Mouse (Mus musculus) regulatory T cell (primary cell): ENCODE measurements around the gene Ube2g2.

Source experiments
- in situ Hi-C: fragments of 300-600 bp; cut with MboI, MseI; formaldehyde crosslinking; loops from one replicate; pipeline ENCODE4 v1.15.1; 2025; ENCODE audit warnings: high pct_unique_total_duplicates

Gene Ube2g2

DNA sequence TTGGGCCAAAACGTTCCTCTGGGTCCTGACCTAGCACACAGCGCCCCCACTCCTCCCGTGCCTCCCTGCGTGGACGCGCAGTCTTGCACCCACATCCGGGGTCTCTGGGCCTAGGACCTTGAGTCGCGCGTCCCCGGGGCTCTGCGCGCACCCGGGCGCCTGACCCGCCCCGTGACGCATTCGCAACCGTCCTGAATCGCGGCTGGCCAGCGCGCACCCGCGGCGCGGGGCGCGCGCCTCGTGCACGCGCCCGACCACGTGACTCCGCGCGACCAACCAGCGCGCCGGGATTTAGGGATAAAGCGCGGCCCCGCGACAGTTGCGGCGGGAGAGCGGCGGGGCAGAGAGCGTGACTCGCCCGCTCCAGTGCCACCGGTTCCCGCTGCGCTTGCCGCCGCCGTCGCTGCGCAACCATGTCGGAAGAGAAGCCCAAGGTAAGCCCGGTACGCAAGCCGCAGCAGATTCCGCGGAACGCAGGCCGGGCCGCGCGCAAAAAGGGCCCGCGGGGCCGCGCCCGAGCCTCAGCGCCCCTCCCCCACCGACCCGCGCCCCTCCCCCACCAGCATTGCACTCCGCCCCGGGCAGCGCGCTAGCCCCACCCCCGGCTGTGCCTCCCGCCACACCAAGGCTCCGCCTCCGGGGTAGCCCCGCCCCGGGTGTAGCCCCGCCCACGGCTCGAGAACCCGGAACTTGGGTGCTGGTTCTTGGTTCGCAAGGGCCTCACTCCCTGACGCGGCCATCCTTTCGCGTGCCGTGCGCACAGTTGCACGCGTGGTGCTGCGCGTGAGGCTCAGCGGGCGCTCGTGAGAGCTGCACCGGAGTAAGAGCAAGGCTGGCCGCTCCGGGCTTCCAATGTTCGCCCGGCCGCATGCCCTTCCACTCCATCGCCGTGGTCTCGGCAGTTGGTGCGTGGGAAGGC is 15.9 kb upstream of the Ube2g2 start, which contains the start of the genes Sumo3 and Gm49325:
Gene Sumo3 (plus strand): TSS at position 190 of the 919 bp plus-strand sequence.
Gene Gm49325 (plus strand): TSS at position 290 of the 919 bp plus-strand sequence.
- in situ Hi-C loops, result no loop called here

DNA sequence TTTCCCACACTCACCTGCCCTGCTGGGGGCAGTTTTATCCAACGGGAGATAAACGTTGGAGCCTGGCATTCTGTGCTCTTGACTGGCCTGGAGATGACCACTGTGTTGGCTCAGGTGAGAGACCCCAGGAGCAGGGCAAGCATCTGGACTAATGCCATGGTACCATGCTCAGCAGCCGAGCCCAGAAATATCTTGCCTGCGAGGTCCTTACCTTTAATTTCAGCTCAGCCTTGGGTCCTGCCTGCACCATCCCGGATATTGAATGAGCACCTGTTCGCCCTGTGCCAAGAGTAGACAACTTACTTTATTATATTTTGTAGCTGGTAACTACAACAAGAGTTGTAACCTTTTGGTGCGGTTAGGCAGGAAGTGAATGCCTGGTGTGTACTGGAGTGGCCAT is 15.2 kb upstream of the Ube2g2 start:
- in situ Hi-C loops, result no loop called here

DNA sequence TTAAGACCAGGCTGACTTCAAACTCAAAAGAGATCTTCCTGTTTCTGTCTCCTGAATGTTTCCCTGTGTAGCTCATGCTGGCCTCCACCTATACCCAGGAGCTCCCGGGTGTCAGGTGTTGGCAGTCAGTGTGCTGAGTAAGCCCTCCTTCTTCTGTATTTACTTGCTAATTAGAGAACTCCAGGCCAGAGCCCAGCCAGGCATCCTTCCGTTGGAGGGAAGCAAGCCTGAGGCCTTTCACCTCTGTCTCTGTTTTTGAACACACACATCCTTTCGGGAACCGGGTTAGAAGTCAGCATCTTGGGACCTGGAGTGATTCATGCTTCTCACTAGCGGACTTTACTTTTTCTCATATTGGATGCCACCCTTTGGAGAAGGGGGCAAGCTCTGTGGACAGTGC is 14.6 kb upstream of the Ube2g2 start:
- in situ Hi-C loops, result no loop called here

DNA sequence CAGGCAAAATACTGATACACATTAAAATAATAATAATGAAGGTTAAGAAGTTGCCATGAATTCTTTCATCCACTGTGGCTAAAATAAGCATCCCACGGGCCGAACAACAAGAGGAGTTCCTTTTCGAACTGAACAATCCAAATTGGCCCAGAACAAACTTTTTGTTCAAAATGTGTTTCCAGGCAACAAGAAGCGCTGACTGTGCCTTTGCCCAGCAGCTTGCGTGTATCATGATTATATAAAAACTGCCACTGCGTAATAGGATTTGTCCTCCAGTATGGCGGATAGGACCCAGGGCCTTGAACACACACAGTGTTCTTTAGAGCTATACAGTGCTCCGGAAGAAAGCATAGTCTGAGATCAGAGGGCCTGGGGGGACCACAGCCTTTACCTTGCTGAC is 13.5 kb upstream of the Ube2g2 start:
- in situ Hi-C loops, result no loop called here

DNA sequence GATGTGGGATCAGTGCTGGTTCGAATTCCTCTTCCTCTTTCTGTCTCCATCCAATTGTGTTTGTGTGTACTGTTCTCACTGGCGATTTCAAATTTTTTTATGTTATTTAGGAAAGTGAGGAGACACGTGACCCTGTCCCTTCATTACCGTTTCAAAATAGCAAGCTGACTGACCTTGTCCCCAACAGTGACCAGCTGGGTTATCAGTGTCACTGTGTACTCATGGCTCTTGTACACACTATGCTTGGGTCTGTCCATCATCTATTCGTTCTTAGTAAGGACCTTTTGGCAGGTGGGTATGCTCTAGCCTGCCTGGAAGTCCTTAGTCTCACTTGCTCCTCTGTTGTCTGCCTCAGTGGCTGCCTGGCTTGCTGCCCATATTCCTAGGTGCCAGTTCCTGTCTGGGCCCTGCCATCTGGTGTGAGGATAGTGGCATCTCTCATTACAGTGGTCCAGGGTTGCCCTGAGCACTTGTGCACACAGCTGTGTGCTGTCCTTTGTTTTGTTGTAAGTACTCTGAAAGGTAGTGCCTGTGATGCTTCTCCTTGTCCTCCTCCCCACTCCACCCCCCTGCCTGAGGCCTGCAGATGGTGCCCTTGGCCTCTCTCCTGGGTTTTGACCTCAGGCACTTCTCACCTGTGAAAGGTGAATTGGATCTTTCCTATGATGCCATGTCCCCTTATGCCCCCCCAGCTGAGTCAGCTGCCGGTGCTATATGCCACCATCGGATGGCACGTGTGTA is 11.7 kb upstream of the Ube2g2 start:
- in situ Hi-C loops, result no loop called here

DNA sequence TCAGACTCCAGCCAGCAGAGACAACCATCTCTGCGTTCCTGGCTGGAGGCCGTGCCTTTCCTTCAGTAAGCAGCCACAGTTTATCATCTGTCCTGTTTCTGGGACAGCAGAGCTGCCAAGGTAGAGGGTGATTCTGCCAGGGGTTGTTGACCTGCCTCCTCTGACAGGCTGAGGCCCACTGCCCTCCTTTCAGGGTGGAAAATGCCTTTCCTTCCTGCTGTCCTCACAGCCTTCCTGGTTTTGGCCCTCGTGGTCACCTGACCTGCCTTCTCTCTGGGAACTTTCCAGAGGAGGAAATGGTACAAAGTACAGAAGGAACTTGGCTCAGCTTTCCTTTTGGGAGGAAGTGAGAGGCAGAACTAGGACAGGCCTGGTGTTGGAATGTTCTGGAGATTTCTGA is 8.7 kb upstream of the Ube2g2 start:
- in situ Hi-C loops, result no loop called here

DNA sequence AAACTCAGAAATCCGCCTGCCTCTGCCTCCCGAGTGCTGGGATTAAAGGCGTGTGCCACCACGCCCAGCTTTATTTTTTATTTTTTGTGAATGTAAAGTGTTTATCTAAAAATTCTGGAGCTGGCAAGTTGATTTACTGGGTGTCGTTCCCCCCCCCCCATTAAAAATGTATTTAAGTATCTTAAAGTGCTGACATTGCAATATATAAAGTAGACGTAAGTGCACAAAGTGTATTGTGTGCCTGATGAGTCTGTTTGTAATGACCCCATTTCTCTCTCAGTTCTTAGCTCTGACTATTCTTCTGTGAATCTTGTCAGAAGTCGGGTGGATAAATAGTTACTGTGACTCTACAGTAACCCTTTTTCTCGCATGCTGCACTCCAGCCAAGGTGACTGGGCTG is 6.4 kb upstream of the Ube2g2 start:
- in situ Hi-C loops, result no loop called here

DNA sequence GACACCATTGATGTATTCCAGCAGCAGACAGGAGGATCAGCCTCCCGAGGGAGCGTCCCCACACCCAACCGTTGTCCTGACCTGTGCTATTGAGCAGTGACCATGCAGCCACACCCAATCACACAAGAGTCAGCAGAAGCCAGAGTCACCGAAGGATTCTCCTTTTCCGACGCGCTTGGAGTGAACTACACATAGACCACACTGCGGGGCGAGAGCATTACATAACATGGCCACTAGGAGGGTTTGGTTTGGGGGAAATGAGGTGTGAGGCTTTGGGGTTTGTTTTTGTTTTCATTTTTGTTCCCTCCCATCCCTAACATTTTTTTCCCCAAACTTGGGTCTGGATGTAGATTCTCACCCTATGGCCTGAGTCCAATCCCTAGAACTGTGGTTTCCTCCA is 5.9 kb upstream of the Ube2g2 start:
- in situ Hi-C loops, result no loop called here

DNA sequence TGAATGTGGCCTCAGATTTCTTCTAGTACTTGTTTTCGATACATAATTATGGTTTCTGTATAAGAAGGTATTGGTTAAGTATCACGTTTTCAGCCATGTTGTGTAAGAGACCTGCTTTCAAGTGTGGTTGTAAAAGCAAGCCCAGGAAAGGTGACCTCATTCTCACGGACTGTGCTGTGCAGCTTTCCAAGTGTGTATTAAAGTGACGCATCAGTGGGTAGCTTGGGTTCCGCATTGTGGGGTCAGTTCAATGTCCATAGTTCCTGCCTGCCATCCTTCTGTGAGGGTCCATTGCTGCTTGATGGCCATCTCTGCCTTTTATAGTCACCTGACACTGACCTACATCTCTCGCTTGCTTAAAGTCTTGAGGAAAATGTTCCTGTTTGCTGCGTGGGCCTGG is 5.1 kb upstream of the Ube2g2 start:
- in situ Hi-C loops, result no loop called here

DNA sequence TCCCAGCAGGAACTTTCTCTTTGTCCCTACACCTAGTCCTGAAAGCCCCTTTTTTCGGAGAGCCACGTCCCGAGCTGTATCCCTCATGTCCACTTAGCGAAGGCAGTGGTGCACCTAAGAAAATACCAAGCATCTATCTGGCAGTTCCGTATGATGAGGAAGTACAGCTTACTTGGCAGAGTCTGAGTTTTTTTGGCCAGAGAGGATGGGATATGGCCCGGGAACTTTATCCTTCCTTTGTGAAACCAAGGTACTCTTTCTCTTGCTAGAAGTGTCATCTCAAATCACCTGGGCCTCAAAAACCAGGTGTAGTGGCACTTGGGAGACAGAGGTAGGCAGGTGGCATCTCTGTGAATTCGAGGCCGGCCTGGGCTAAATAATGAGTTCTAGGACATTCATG is 529 bp upstream of the Ube2g2 start:
- in situ Hi-C loops, result no loop called here

DNA sequence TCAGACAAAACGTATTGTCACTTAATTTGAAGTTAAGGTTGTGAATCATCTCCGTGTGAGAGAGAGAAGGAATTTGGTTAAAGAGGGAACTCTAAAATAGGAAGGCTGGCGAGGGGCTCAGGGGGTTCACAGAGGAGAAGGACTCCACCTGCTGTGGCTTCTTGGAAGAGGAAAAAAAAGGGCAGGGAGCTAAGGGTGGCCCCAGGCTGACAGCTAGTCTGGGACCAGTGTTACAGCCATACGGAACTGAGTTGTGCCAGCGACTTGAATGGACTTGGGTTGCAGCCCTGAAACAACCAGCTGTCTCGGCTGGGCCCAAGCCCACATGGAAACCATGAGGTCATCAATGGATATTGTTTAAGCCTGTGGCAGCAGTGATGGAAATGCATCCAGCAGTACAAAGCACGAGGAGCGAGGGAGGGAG is 1.0 kb downstream of the Ube2g2 start:
- in situ Hi-C loops, result no loop called here

DNA sequence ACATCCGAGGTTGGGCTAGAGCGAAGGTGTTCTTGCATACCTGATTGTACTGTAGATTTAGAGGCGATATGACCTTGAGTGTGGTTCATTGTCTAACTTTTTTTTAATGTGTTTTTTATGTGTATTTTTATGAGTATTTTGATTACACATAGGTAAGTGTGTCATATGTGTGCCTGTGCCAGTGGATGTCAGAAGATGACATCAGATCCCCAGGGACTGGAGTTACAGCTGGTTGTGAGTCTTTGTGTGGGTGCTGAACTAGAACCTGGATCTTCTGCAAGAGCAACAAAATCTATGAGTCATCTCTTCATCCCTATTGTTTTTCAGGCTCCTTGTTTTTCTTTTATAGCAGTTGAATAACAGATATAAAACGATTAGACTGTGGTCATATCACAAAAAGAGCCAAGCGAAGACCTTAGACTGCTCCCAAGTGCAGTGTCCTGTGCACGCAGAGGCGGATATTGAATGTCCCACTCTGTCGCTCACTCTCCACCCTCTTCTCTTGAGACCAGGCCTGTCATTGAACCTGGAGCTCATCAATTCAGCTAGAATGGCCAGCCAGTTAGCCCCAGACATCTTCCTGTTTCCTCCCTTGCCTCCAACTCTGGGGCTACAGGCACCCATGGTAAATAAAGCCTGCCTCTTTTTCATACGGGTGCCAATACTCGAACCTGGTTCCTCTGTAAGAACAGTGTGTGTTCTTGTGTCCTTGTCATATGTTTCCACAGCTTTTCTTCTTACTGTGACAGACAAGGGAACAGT is 1.7 kb downstream of the Ube2g2 start:
- in situ Hi-C loops, result no loop called here

DNA sequence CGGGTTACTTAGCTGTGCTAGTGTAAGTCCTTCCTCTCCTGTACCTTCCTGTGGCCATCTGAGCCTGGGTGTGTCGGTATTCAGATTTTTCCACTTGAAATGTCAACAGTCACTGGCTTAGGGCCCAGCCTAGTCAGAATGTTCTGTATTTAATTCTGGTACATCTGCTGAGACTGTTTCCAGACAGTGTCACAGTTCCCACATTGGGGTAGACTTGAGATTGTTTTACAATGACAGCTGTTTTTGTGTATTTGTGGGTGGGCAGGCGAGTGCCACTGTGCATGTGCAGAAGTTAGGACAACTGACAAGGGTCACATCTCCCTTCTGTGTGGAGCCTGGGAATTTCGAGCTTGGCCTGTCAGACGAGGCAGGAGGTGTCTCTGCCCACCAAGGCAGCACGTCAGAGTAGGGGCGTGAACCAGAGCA is 2.5 kb downstream of the Ube2g2 start:
- in situ Hi-C loops, result no loop called here

DNA sequence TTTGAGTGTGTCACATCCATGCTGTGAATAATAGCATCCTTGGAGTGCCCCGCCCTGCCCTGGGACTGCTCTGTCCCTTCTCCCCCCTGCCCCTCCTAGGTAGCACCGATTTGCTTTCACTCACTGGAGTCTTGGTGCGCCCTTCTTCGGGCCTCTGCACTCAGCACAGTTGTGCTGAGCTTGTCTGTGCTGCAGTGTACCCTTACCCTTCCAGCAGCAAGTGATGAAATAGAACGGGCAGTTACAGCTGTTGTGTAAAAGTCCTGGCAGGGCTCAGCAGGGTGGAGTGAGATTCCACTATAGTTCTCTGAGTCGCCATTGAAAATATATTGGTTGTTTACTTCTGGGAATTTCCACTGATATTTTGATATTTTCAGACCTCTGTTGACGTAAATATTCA is 4.0 kb downstream of the Ube2g2 start:
- in situ Hi-C loops, result no loop called here

DNA sequence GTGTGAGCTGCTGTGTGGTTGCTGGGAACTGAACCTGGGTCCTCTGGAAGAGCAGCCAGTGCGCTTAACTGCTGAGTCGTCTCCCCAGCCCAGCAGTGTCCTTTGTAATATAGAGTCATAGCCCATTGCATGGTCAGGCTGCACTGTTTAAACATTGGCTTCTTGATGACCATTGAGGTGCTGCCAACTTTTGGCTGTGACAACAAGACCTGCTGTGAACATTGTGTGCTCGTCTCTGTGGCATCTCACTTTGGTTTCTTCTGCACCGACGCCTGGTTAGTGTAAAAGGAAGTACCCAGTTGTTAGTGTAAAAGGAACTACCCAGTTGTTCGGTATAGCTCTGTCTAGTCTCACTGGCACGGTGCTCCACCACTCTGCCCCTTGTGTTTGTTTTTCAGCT is 4.5 kb downstream of the Ube2g2 start:
- in situ Hi-C loops, result no loop called here

DNA sequence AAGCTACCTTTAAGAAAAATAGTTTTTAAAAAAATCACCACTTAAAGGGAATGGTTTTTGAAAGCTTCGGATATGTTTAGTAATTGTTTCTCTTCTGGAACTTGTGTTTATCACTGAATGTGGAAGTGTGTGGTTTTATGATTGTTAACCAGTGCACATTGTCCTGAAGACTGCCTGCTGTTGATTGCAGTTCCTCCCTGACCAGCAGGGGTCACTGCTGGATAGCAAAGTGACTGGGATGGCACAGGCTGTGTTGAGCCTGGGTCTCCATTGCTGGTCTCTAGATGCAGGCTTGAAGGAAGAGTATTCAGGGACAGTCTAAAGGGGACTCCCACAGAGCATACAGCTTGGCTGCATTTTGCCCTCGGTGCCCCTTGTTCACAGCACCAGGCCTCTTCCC is 5.4 kb downstream of the Ube2g2 start:
- in situ Hi-C loops, result no loop called here

DNA sequence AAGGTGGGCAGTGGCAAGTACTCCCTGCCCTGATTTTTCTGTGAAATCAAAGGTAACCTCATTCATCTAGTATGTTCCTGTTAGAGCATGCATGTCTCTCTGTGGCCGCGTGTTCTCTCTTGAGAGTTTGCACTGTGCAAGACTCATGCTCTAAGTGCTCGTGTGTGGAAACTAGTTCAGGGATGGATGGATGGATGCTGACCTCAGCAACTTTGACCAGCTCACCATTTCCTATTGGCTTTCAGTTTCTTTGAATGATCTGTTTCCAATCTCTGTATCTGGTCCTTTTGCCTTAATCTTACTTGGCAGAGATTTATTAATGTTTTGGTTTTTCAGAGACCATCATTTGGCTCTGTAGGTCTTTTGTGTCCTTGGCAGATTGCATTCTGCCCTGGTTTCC is 7.1 kb downstream of the Ube2g2 start:
- in situ Hi-C loops, result no loop called here

DNA sequence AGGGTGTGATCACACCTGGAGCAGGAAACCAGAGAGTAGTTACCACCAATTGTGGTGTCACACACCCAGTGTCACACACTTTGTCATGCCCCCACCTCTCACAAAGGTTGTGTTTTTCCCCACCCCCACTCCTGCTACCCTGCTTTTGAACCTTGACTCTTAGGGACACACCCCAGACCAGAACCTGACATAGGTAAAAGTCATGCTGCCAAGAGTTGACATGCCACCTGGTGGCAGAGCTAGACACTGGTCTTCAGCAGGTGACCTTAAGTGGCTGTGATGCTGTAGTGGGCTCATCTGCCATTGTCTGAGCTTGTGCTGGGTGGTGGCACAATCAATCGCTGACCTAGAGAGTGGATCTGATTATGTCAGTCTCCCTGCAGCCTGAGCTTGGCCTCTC is 7.9 kb downstream of the Ube2g2 start:
- in situ Hi-C loops, result no loop called here

DNA sequence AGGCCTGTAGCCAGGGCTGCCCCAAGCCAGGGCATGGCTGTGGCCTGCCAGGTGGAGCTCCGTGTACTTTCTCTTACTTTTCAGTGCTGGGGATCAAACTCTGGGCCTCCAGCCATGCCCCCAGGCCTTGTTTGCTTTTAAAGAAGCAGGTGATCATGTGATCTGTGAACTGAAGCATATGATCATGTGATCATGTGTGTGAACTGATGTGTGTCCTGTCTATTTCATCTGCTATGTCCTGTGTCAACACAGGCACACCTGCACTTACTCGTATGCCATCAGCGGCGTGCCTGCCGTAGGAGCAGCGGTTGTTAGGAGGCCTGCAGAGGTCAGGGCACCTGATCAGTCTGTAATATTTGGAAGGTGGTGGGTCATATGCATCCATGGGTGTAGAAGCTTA is 11.9 kb downstream of the Ube2g2 start:
- in situ Hi-C loops, result no loop called here

DNA sequence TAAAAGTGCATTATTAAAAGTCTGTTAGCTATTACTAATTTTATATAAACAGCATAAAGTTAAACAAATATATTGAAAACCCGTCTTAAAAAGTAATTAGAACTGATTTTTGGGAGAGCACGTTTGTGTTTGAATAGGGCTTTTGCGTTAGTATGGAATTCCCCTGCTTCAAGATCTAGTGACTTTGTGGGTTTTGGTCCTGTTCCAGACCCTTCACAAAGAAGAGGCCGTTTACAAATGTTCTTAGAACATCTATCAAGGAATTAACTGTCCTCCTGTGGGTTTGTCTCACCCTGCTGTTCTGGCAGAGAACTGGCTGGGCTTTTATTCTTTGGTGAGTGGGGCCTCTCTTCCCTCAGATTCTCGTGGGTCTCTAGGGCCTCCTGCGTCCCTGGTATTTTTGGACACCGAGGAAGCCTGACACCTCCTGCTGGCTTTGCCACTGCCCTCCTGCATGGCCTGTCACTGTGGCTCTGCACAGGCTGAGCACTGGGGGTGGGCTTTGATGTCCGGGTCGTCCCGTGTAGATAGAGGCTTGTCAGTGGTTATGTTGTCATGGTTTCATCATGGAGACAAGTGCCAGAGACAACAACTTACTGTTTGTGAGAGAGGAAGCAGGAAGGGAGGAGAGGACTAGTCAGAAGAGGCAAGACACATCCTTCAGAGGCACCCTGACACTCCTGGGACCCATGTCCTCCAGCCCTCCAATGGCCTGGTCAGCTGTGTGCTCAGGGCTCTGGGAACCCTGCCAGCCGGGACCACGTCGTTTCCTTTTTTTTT is 12.6 kb downstream of the Ube2g2 start:
- in situ Hi-C loops, result no loop called here

DNA sequence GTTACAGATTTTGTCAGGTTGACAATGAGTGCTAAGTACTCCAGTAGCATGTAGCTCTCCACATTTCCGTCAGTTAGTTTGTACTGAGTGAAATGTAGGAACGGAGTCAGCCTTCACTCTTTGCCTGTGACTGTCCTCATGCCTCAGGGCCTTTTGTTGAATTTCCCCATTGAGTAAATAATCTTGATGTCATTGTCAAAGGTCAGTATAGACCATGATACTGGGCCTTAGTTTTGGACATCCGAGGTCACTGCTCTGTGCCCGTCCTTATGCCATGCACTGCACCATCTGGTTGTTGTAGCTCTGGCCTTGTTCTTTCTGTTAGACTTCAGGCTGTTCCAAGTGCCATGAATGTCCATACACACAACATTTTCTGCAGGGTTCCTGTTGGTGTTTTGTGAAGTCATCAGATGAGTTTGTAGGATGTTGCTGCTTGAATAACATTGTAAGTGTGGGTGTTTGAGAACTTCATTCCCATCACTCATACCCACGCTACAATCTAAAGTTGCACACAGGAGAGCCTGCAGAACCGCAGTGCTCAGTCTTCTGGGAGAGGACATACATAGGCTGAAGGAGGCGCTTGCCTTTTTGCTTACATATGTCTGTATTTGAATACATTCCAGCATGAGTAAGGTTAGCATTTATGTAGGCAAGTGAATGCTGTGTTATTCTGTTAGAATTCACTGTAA is 14.3 kb downstream of the Ube2g2 start:
- in situ Hi-C loops, result no loop called here
